Mouse (Mus musculus): ENCODE data around the gene Cryzl1.
"Not testable (repeated sequence)": the region's sequence is repeated elsewhere in the genome, so short reads cannot be mapped to it uniquely, and the experiment has no call there.

Gene Cryzl1

DNA sequence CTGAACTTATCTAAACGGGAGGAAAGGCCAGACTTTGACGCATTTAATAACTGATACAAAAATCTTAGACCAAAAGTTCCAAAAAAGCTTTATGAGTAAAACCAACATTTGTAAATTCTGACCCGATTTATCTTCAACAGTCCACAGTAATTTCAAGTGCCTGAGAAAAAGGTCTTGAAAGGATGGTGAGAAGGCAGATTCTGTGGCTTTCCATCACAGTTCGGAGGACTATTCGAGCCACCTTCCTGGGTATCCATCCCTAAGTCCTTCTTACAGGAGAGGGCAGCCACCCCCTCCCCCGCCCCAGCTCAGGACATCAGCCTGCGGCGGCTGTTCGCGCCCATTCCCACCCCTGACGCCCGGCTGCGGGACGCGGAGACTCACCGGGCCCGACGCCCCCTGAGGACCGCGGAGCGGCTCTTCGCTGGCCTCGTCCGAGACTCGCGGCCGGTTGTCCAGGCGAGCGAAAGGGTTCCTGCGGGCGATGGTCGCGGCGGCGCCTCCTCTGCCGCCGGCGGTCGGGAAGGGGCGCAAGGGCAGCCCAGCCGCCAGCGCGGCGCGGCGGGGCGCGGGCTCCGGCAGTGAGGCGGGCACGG is 40.7 kb downstream of the Cryzl1 start:
- DNase-seq (ENCODE audit: low spot score), result no peak

DNA sequence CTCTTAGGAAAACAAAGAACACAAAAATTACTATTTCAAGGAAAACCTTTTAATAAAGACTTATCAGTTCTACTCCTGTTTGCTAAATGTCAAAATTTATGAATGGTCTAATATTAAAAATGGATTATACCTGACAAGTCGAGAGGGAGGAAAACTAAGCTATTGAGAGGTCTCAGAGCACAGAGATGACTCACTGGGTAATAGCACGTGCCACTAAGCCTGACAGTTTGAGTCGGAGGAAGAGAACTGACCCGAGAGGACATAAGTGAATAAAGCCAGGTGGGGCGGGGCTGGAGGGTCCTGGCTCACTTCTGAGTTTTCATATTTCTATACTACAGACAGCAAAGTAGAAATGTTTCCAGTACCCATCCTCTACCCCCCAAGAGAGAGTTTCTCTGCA is 42.4 kb downstream of the Cryzl1 start:
- no peak for DNase-seq (ENCODE audit: low spot score)

DNA sequence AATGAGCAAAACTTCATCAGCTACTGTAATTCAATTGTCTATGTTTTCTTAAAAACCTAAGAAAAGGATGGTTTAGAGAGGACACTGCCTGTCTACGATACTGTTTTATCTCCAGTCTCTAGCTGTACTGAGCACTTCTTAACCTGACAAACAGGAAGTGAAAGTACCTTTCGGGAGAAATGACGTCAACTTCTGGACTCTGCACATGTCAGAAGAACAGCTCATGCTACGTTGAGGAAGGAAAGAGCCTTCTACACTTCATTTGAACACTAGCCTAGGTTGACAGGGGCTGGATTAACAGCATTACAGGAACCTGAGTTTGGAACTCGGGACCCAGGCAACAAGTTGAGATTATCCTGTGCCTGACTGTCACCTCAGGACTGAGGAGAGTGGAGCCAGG is 43.2 kb downstream of the Cryzl1 start:
- DNase-seq (ENCODE audit: low spot score), result no peak

DNA sequence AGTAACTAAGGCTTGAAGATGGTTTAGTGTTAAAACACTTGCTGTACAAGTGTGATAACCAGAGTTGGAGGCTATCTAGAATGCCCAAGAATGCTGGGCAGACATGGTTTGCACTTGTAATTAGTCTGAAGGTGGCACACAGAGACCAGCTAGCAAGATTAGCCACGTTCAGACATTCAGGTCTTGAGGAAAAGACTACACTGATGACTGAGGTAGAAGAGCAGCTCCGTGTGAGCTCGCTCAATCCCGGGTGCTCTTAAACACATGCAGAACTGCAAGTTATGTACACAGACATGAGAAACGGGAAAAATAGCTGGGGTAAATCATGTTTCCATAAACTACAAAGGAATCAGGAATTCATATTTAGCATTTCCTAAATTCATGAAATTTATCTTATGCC is 48.1 kb downstream of the Cryzl1 start:
- DNase-seq (ENCODE audit: low spot score), result no peak

DNA sequence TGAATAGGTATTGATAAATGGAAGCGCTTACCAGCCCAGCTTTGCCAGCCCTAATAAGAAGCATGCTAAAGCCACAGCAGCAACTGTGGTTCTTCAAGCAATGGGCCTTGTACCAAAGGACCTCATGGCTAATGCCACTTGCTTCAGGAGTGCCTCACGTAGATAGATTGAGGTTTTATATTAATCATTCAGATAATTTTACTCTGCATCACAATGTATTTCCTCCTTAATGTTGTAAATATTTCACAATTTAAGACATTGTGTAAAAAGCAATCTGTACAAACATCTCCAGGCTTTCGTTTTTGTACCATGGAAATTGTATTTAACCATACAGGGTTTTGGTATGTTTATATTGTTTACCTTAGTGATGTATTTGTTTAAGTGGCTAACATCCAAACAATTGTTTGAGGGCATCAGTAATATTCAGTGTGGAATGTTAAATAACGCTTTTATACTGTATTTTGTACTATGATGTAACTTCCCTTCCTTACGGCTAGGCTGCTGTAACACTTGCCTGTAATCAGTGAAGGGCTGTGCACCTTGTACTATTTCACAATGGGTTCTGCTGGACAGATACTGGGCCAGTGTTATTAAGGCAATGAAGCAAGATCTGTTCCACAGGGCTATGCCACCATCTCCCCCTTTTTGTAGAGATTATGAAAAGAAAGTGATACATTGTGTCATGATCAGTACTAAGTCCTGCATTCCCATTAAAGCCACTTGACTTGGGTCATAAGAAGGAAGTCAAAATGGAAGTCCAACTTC is 50.4 kb downstream of the Cryzl1 start:
- no peak for DNase-seq (ENCODE audit: low spot score)

DNA sequence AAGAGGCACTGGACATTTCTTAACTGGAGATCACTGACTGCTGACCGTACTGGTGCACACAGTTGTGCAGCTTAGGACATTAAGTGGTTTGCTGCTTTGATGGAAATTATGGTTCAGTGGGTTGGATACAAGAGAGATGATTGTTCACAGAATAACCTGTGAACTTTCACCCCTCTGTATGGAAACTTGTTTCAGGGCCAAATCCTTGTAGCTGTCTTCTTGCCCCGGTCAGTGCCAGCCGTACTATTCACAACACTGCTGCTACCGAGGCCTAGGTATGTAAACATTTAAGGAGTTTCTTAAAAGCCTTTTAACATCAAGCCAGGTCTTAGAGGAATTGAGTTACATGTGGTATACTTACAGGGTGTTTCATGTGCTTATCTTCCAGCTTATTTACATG is 54.3 kb downstream of the Cryzl1 start:
- DNase-seq (ENCODE audit: low spot score), result no peak

DNA sequence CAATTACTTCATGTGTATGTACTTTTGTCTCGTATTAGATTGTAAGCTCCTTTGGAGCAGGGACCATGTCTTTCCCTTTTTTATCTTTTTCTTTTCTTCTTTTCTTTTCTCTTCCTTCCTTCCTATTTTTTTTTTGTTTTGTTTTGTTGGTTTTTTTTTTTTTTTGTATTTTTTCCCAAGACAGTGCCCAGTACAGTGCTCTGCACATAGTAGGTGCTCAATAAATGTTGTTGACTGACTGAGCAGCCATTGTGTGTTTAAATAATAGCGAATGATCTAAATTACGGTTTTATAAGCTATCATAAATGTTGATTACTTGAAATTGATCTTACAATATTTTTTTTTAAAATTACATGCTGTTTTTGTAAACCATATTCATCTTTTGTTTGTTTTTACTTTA is 65.0 kb downstream of the Cryzl1 start:
- no peak for DNase-seq (ENCODE audit: low spot score)

DNA sequence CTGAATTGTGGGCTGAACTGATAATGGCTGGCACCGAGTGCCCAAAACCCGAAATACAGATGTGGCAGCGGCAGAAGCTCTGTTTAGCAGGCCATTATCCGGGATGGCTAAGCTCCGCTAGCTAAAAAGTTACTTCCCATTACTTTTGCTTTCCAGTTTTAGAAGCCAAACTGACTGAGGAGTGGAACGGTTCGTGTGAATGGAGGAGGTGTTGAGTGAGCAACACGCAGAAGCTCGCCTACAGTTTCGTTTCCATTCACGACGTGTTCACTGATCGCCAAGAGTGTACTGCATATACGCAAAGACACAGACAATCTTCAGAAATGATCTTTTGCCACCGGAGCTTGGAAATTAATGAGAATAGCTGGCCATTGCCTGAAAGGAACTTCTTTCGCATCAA is 66.4 kb downstream of the Cryzl1 start:
- DNase-seq (ENCODE audit: low spot score), result no peak

DNA sequence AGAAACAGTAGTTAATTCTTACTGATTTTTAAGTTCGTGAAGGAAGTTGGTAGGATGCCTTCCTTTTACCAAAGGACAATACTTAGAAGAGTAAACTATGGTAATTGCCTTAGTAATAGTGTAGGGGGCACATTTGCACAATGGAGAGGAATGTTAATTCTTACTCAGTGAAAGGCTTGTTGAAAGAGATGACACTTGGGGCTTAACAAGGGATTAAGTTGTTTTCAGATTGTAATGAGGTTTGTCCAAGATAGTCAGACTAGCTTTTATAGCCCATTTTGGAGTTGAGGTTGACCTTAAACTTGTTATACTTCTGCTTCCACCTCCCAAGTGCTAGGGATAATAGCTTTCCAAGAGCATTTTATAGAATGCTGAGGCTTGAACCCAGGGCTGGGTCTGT is 67.4 kb downstream of the Cryzl1 start:
- no peak for DNase-seq (ENCODE audit: low spot score)

DNA sequence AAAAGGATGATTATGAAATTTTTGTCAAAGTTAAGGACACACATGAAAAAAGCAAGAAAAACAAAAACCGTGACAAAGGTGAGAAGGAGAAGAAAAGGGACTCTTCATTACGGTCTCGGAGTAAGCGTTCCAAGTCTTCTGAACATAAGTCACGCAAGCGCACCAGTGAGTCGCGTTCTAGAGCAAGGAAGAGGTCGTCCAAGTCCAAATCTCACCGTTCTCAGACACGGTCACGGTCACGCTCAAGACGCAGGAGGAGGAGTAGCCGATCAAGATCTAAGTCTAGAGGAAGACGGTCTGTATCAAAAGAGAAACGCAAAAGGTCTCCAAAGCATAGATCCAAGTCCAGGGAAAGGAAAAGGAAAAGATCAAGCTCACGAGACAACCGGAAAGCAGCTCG is 69.0 kb downstream of the Cryzl1 start:
- no peak for DNase-seq (ENCODE audit: low spot score)

DNA sequence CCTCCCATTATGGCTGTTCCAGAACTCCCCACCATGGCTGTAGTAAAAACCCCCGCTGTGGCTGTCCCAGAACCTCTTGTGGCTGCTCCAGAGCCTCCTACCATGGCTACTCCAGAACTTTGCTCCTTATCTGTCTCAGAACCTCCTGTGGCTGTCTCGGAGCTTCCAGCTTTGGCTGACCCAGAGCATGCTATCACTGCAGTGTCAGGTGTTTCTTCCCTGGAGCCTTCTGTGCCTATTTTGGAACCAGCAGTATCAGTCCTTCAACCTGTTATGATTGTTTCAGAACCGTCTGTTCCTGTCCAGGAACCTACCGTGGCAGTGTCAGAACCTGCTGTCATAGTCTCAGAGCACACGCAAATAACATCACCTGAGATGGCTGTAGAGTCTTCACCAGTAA is 70.3 kb downstream of the Cryzl1 start:
- no peak for DNase-seq (ENCODE audit: low spot score)

DNA sequence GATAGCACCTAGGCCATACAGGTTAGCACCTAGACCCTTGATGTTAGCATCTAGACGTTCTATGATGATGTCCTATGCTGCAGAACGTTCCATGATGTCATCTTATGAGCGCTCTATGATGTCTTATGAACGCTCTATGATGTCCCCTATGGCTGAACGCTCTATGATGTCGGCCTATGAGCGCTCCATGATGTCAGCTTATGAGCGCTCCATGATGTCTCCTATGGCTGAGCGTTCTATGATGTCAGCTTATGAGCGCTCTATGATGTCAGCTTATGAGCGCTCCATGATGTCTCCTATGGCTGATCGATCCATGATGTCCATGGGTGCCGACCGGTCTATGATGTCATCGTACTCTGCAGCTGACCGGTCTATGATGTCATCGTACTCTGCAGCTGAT is 71.5 kb downstream of the Cryzl1 start:
- DNase-seq (ENCODE audit: low spot score), result no peak

DNA sequence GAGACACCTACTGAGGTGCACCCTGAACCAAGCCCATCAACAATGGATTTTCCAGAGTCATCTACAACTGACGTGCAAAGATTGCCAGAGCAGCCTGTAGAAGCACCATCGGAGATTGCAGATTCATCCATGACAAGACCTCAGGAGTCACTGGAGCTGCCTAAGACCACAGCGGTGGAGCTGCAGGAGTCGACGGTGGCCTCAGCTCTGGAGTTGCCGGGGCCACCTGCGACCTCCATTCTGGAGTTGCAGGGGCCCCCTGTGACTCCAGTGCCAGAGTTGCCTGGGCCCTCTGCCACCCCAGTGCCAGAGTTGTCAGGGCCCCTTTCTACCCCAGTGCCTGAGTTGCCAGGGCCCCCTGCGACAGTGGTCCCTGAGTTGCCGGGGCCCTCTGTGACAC is 73.5 kb downstream of the Cryzl1 start:
- no peak for DNase-seq (ENCODE audit: low spot score)

DNA sequence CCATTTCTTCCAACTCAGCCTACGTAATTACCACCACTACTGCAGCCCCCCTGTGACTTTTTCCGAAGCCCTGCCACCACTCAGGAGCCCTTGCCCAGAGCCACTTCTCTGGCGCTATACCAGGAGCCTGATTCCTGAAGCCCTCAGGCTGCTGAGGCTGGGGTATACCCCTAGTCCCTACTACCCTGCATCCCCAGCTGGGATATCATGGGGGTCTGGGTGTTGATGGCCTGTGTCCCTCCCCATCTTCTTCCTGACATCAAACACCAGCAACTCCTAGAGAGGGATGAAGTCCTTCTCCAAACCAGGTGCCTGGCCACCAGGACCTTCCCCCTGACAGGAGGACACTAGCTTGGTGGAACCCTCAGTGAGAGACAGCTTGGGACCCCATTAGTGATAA is 76.6 kb downstream of the Cryzl1 start:
- no peak for DNase-seq (ENCODE audit: low spot score)

DNA sequence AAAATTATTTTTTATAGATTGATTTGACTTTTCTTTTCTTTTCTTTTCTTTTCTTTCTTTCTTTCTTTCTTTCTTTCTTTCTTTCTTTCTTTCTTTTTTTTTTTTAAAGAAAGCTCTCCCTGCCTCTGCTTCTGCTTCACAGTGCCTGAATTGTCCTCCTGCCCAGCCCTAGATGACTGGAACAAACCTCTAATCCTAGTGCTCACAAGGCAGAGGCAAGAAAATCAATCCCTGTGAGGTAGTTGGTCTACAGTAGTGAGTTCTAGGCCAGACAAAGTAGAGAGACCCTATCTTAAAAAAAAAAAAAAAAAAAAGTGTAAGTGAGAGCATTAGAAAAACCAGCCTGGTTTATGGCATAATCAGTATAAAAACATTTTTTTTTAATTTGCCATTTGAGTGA is 79.0 kb downstream of the Cryzl1 start:
- no peak for DNase-seq (ENCODE audit: low spot score)

DNA sequence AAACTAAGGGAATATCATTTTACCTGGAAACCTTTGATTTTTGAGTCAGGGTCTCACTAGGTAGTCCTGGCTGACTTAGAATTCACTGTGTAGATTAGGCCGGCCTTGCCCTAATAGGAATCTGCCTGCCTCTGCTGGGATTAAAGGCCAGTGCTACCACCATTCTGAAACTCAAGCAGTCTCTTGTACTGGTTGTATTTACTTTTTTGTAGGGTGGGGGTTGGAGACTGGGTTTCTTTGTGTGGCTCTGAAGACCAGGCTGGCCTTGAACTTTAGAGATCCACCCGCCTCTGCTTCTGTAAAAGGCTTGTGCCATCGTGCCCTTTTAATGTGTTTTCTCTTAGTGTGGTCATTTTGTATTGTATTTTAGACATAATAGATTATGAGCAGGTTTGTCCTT is 79.5 kb downstream of the Cryzl1 start:
- DNase-seq (ENCODE audit: low spot score), result no peak

DNA sequence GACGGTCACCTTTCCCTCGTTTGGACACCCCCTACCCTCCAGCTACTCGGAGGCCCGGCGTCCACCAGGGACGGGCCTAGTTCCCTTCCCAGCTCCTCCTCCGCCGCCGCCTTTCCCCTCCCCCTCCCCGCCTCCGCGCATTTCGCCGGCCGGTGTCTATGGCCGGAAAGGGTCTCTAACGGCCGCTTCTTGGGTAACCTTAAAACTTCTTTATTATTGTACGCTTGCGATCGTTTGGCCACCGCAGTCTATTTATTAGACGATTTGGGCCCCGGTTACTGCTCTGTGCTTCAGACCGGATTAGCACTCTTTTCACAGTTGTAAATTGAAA is 80.6 kb downstream of the Cryzl1 start:
- no peak for DNase-seq (ENCODE audit: low spot score)

DNA sequence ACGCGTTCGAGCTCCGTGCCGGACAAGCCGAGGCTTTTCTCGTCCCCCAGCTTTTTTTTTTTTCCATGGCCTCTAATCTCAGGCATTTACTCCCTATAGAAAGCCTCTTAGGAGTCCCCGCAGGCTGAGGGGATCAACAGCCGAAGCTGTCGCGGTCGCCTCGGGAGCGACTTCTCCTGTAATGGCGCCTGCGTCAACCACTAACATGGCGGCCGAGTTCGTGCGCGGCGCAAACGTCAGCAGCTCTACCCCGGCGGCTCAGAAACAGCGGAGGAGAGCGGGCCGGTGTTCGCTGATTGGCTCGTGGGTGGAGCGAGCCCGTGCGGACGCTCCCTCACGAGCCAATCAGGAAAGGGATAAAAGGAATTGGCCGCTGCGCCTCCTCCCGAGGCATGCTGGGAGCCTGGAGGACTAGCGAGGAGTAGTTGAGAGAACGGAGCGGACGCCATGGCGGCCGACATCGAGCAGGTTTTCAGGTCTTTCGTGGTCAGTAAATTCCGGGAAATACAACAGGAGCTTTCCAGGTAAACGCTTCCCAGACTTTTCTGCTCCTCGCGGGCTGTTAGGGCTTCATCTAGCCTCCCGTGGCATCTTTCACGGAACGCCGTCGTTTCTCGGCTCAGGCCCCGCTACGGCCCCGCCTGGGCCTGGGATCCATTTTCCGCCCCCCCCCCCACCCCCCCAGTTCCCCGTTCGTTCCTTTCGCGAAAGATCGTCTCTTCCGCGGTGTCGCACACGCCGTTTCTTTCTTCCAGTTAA is 81.1 kb downstream of the Cryzl1 start, which contains the start of gene Son:
Son (plus strand) TSS at position 46 of the 759 bp plus-strand sequence.
- DNase-seq (ENCODE audit: low spot score), result peak; percentile 94

DNA sequence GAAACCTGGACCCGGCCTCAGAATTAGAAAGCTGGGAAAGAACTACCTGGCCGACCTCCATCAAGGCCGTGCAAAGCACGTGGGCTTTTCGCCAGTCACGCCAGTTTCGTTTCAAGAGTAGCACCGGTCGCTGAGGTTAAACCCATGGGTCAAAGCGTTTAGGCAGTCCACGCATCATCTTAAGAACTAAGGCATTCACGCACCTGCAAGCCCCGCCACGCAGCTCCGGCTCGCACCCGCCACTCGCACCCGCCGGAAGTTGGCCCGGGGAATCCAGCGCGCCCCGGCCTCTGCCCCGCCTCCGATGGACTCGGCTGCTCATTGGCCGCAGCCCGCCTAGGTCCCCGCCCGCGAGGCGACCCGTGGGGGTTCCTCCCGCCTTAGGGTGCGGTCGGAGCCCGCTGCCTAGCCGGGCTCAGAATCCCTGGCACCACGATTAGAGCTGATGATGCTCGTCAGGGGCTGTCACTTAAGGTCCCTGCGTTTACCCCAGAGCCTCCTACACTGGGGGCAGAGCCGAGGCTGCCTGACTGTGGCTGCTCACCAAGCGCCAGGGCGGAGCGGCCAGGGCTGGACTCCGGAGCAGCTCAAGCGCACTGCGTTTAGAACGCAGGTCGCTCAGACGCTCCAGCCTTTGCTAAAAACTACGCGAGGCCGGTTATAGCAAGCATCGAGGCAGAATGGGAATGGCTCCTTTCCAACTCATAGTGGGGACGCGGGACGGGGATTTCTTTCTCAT is 81.9 kb downstream of the Cryzl1 start, which contains the start of gene Gart:
Gart (minus strand) TSS at position 272 of the 739 bp plus-strand sequence.
- peak; percentile 88 for DNase-seq (ENCODE audit: low spot score)

DNA sequence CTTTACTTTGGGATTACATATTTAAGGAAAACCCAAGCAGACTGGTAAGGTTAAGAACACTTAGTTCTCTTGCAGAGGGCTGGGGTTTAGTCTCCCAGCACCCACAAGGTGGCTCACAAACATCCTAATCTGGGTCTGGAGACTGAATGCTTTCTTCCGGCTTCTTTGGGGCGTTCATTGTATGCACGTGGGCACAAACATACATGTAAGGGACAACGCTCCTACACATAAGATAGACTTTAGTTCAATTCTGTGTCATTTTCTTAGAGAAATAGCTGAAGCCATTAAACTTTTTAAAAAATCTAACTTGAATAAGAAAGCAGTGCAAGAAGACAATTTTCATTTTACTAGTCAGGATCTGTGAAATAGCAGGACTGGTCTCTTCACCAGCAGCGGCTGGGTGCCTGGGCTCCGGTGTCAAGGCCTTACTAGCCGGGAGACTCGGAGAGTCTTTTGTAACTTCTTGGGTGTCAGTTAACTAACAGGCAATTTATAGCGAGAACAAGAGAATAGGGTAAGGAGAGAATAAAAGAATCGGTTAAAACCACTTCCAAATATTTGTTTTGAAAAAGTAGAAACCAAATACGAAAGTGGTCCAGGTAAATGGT is 82.7 kb downstream of the Cryzl1 start:
- DNase-seq (ENCODE audit: low spot score), result no peak

DNA sequence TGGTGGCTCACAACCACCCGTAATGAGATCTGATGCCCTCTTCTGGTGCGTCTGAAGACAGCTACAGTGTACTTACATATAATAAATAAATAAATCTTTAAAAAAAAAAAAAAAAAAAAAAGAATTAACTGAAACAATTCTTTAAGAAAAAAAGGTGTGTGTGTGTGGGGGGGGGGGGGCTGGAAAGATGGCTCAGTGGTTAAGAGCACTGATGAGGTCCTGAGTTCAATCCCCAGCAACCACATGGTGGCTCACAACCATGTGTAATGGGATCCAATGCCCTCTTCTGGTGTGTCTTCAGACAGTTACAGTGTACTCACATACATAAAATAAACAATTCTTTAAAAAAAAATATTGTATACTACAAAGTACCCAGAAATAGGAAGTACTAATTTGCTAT is 83.4 kb downstream of the Cryzl1 start:
- DNase-seq (ENCODE audit: low spot score), result not testable (repeated sequence)

DNA sequence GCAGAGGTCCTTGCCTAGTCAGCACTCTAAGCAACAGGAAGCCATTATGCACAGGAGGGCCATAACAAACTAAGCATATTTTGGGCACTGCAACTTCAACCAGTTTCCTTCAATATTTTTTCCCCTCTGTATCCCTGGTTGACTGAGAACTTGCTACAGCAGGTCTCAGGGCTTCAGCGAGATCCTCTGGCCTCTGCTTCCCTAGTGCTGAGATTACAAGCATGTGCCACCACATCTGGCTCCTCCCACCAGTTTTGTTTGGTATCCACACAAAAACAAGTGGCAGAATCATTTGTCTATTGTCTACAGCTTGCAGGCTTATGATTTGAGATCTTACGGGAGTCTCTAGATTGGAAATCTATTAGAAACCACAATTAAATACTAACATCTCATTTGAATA is 83.9 kb downstream of the Cryzl1 start:
- DNase-seq (ENCODE audit: low spot score), result no peak

Measured in left cerebral cortex, adult 11 months (tissue).